Mouse (Mus musculus): ENCODE measurements around the gene Nav2. TPM values are rescaled to one million over a fixed set of nuclear protein-coding genes. Genes with fewer than 3 reads are reported as not detected.

Gene Nav2
- polyA plus RNA-seq, 1 experiment, result 21.9 TPM

- Histone ChIP-seq H3K4me3 (no peak overlapping the region), H3K79me2 (ENCODE audit: control insufficient read depth, insufficient read depth) (no peaks in the 10 kb centered on the region), H3ac (ENCODE audit: control insufficient read depth, insufficient read length) (no peak overlapping the region), H3K27me3 (ENCODE audit: control insufficient read depth, insufficient read depth, insufficient read length) (no peaks in the 10 kb centered on the region), H3K4me2 (ENCODE audit: low read depth) (no peak overlapping the region), H3K36me3 (ENCODE audit: control insufficient read depth, insufficient read depth) (no peaks in the 10 kb centered on the region)
- TF ChIP-seq TCF12 (IDR thresholded peaks at IDR 0.05; ENCODE audit: insufficient read depth, poor library complexity, severe bottlenecking) (no peak), CEBPB (IDR thresholded peaks at IDR 0.05; ENCODE audit: insufficient read depth, poor library complexity, severe bottlenecking) (no peak), MAX (IDR thresholded peaks at IDR 0.05; ENCODE audit: low read depth) (no peak)
Observed at GRCm38 (mm10) chr7:49128224-49128623, 219.7 kb downstream of the Nav2 start.

- H3K79me2 ChIP-seq (ENCODE audit: control insufficient read depth, insufficient read depth), result no peaks in the 10 kb centered on the region
- no peak for TF ChIP-seq CEBPB (IDR thresholded peaks at IDR 0.05; ENCODE audit: insufficient read depth, poor library complexity, severe bottlenecking)
- H3K4me2 ChIP-seq (ENCODE audit: low read depth), result no peak overlapping the region
Observed at GRCm38 (mm10) chr7:49132851-49133351, 224.4 kb downstream of the Nav2 start.

GRCm38 (mm10) chr7:49134396-49134795, 225.9 kb downstream of the Nav2 start:
- H3K4me2 ChIP-seq (ENCODE audit: low read depth), result no peak overlapping the region
- no peak overlapping the region for H3K4me3 ChIP-seq
- H3ac ChIP-seq (ENCODE audit: control insufficient read depth, insufficient read length), result no peak overlapping the region
- no peaks in the 10 kb centered on the region for H3K79me2 ChIP-seq (ENCODE audit: control insufficient read depth, insufficient read depth)
- no peaks in the 10 kb centered on the region for H3K27me3 ChIP-seq (ENCODE audit: control insufficient read depth, insufficient read depth, insufficient read length)
- no peaks in the 10 kb centered on the region for H3K36me3 ChIP-seq (ENCODE audit: control insufficient read depth, insufficient read depth)
- TF ChIP-seq POLR2A (IDR thresholded peaks at IDR 0.05; ENCODE audit: insufficient read length, low read depth), result no peak
- no peak for TF ChIP-seq CEBPB (IDR thresholded peaks at IDR 0.05; ENCODE audit: insufficient read depth, poor library complexity, severe bottlenecking)
- no peak for TF ChIP-seq E2F4 (IDR thresholded peaks at IDR 0.05; ENCODE audit: insufficient read depth)
- no peak for TF ChIP-seq POLR2AphosphoS2 (IDR thresholded peaks at IDR 0.05; ENCODE audit: insufficient read length, low read depth)
- no peak for TF ChIP-seq SRF (IDR thresholded peaks at IDR 0.05; ENCODE audit: control insufficient read depth, insufficient read length, low read depth)
- no peak for TF ChIP-seq MYOD1 (IDR thresholded peaks at IDR 0.05; ENCODE audit: control insufficient read depth in 1 of 3, insufficient read length in 2 of 3, low read depth in 2 of 3)
- no peak for TF ChIP-seq TCF3 (IDR thresholded peaks at IDR 0.05; ENCODE audit: insufficient read length, low read depth)
- TF ChIP-seq MYOG (IDR thresholded peaks at IDR 0.05; ENCODE audit: control insufficient read depth in 1 of 3, insufficient read depth in 1 of 3, insufficient read length in 2 of 3, low read depth in 2 of 3), result no peak
- no peak for TF ChIP-seq USF1 (IDR thresholded peaks at IDR 0.05; ENCODE audit: low read depth)
- no peak for TF ChIP-seq MAX (IDR thresholded peaks at IDR 0.05; ENCODE audit: low read depth)
- TF ChIP-seq REST (IDR thresholded peaks at IDR 0.05; ENCODE audit: insufficient read depth, insufficient read length), result no peak
- TF ChIP-seq TCF12 (IDR thresholded peaks at IDR 0.05; ENCODE audit: insufficient read depth, poor library complexity, severe bottlenecking), result no peak

More at GRCm38 (mm10) chr7:49132851-49133351, 224.4 kb downstream of the Nav2 start:
- Histone ChIP-seq H3ac (ENCODE audit: control insufficient read depth, insufficient read length) (no peak overlapping the region), H3K4me3 (no peak overlapping the region), H3K27me3 (ENCODE audit: control insufficient read depth, insufficient read depth, insufficient read length) (no peaks in the 10 kb centered on the region), H3K36me3 (ENCODE audit: control insufficient read depth, insufficient read depth) (no peaks in the 10 kb centered on the region)

- TF ChIP-seq REST (IDR thresholded peaks at IDR 0.05; ENCODE audit: insufficient read depth, insufficient read length), result no peak
- TF ChIP-seq POLR2AphosphoS2 (IDR thresholded peaks at IDR 0.05; ENCODE audit: insufficient read length, low read depth), result no peak
- TF ChIP-seq TCF3 (IDR thresholded peaks at IDR 0.05; ENCODE audit: insufficient read length, low read depth), result no peak
- TF ChIP-seq E2F4 (IDR thresholded peaks at IDR 0.05; ENCODE audit: insufficient read depth), result no peak
- no peak for TF ChIP-seq MYOD1 (IDR thresholded peaks at IDR 0.05; ENCODE audit: control insufficient read depth in 1 of 3, insufficient read length in 2 of 3, low read depth in 2 of 3)
- TF ChIP-seq MAX (IDR thresholded peaks at IDR 0.05; ENCODE audit: low read depth), result no peak
- TF ChIP-seq POLR2A (IDR thresholded peaks at IDR 0.05; ENCODE audit: insufficient read length, low read depth), result no peak
- TF ChIP-seq MYOG (IDR thresholded peaks at IDR 0.05; ENCODE audit: control insufficient read depth in 1 of 3, insufficient read depth in 1 of 3, insufficient read length in 2 of 3, low read depth in 2 of 3), result no peak
- TF ChIP-seq CEBPB (IDR thresholded peaks at IDR 0.05; ENCODE audit: insufficient read depth, poor library complexity, severe bottlenecking), result no peak
- no peak for TF ChIP-seq USF1 (IDR thresholded peaks at IDR 0.05; ENCODE audit: low read depth)
- TF ChIP-seq TCF12 (IDR thresholded peaks at IDR 0.05; ENCODE audit: insufficient read depth, poor library complexity, severe bottlenecking), result no peak
- no peak for TF ChIP-seq SRF (IDR thresholded peaks at IDR 0.05; ENCODE audit: control insufficient read depth, insufficient read length, low read depth)
- Histone ChIP-seq H3K4me3 (no peak overlapping the region), H3ac (ENCODE audit: control insufficient read depth, insufficient read length) (no peak overlapping the region), H3K79me2 (ENCODE audit: control insufficient read depth, insufficient read depth) (no peaks in the 10 kb centered on the region), H3K4me2 (ENCODE audit: low read depth) (no peak overlapping the region), H3K27me3 (ENCODE audit: control insufficient read depth, insufficient read depth, insufficient read length) (no peaks in the 10 kb centered on the region), H3K36me3 (ENCODE audit: control insufficient read depth, insufficient read depth) (no peaks in the 10 kb centered on the region)
Observed at GRCm38 (mm10) chr7:49139762-49140161, 231.2 kb downstream of the Nav2 start.

DNA sequence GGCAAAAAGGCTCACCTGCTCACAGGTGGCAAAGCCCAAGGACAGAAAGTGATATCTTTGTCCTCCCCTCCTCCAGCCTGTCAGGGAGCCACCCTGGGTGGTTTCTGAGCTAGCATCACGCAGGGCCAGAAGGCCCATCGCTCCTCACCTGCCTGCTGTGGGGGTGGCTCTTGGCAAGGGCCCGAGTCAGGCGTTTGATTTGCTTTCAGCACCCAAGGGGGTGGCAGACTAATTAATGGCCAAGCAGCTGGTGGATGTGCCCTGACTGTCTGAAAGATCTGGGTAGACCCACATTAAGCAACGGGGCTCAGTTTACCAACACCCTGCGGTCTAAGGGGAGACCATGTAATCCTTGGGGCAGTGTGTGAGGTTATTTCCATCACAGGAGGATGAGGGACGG, 235.4 kb downstream of the Nav2 start:
- no peaks in the 10 kb centered on the region for H3K36me3 ChIP-seq (ENCODE audit: control insufficient read depth, insufficient read depth)
- no peak overlapping the region for H3K4me2 ChIP-seq (ENCODE audit: low read depth)
- no peaks in the 10 kb centered on the region for H3K27me3 ChIP-seq (ENCODE audit: control insufficient read depth, insufficient read depth, insufficient read length)
- H3ac ChIP-seq (ENCODE audit: control insufficient read depth, insufficient read length), result no peak overlapping the region
- TF ChIP-seq POLR2AphosphoS2 (IDR thresholded peaks at IDR 0.05; ENCODE audit: insufficient read length, low read depth) (no peak), TCF3 (IDR thresholded peaks at IDR 0.05; ENCODE audit: insufficient read length, low read depth) (no peak), CEBPB (IDR thresholded peaks at IDR 0.05; ENCODE audit: insufficient read depth, poor library complexity, severe bottlenecking) (0 out of 2 replicates have a peak, but pooled peaks have one; percentile 15), E2F4 (IDR thresholded peaks at IDR 0.05; ENCODE audit: insufficient read depth) (no peak), TCF12 (IDR thresholded peaks at IDR 0.05; ENCODE audit: insufficient read depth, poor library complexity, severe bottlenecking) (no peak), POLR2A (IDR thresholded peaks at IDR 0.05; ENCODE audit: insufficient read length, low read depth) (no peak), MYOG (IDR thresholded peaks at IDR 0.05; ENCODE audit: control insufficient read depth in 1 of 3, insufficient read depth in 1 of 3, insufficient read length in 2 of 3, low read depth in 2 of 3) (peak in 1 of 3 experiments; percentile 6), SRF (IDR thresholded peaks at IDR 0.05; ENCODE audit: control insufficient read depth, insufficient read length, low read depth) (no peak), MAX (IDR thresholded peaks at IDR 0.05; ENCODE audit: low read depth) (no peak), USF1 (IDR thresholded peaks at IDR 0.05; ENCODE audit: low read depth) (no peak), MYOD1 (IDR thresholded peaks at IDR 0.05; ENCODE audit: control insufficient read depth in 1 of 3, insufficient read length in 2 of 3, low read depth in 2 of 3) (peak in 2 of 3 experiments; percentile 47 to 79), REST (IDR thresholded peaks at IDR 0.05; ENCODE audit: insufficient read depth, insufficient read length) (no peak)
- no peaks in the 10 kb centered on the region for H3K79me2 ChIP-seq (ENCODE audit: control insufficient read depth, insufficient read depth)
- H3K4me3 ChIP-seq, result no peak overlapping the region
